Mouse (Mus musculus) monocyte, adult 59 days (primary cell): ENCODE data around the gene Atp5mpl. TPM values are rescaled to one million over a fixed set of nuclear protein-coding genes. Genes with fewer than 3 reads are reported as not detected.

Experiments used
- total RNA-seq, 2 experiments: library from RNA; stranded (reverse); gene quantifications; one replicate each; pipeline ENCODE4 v1.2.4; 2023

Atp5mpl gene
- 100 to 1,000 TPM; 160 to 191 TPM for total RNA-seq

GRCm38 (mm10) chr12:111966683-111967173, at the start of gene Atp5mpl:
TSS of gene Atp5mpl (minus strand) at chr12:111966977.

GRCm38 (mm10) chr12:111980887-111981367, 14.2 kb upstream of the Atp5mpl start, which contains the start of gene Rd3l:
TSS of gene Rd3l (minus strand) at chr12:111981317.

GRCm38 (mm10) chr12:111971231-111971686, 4.5 kb upstream of the Atp5mpl start, which contains the start of gene Tdrd9:
TSS of gene Tdrd9 (plus strand) at chr12:111971559.

Other genes starting within 250 kb of the Atp5mpl start
- gene Klc1, start 208.1 kb downstream of the Atp5mpl start, total RNA-seq: 100 to 1,000 TPM; 118 to 119 TPM
- 1 to 10 TPM in 1 of 2 experiments, under 1 TPM in 1; 0.79 to 1.4 TPM for gene Xrcc3, start 153.1 kb downstream of the Atp5mpl start, total RNA-seq
- 10 to 100 TPM in 1 of 2 experiments, 1 to 10 TPM in 1; 5.4 to 10.1 TPM for gene Zfyve21, start 152.8 kb downstream of the Atp5mpl start, total RNA-seq
- 10 to 100 TPM; 12.0 to 14.0 TPM for gene Ppp1r13b, start 58.9 kb downstream of the Atp5mpl start, total RNA-seq
- under 1 TPM; 0.39 to 0.63 TPM for gene Tdrd9, start 4.6 kb upstream of the Atp5mpl start, total RNA-seq
- gene Rd3l, start 14.3 kb upstream of the Atp5mpl start, total RNA-seq: not detected
- gene Aspg, start 139.7 kb upstream of the Atp5mpl start, total RNA-seq: under 1 TPM in 1 of 2 experiments, not detected in 1; 0.34 TPM
- under 1 TPM; 0.49 to 0.52 TPM for gene Kif26a, start 179.2 kb upstream of the Atp5mpl start, total RNA-seq